Mouse (Mus musculus) activated CD4-positive, CD25-positive, alpha-beta regulatory T cell (primary cell): ENCODE results near the gene Tas2r113. TPM values are rescaled to one million over a fixed set of nuclear protein-coding genes. Genes with fewer than 3 reads are reported as not detected.

ENCODE experiments used
- polyA plus RNA-seq, 2 experiments: library from polyadenylated mRNA; unstranded; fragments of 100-300 nt; shearing (Covaris generic); gene quantifications; one replicate each; pipeline ENCODE4 v1.2.1; 2017

Gene Tas2r113
- polyA plus RNA-seq: not detected

GRCm38 (mm10) chr6:132892711-132893110 lies at the start of gene Tas2r113:
Gene Tas2r113, plus strand, starts transcription at chr6:132893011.

GRCm38 (mm10) chr6:132846842-132847241 lies 46.0 kb upstream of the Tas2r113 start, which contains the start of gene Tas2r123:
Gene Tas2r123, plus strand, starts transcription at chr6:132847142.

DNA sequence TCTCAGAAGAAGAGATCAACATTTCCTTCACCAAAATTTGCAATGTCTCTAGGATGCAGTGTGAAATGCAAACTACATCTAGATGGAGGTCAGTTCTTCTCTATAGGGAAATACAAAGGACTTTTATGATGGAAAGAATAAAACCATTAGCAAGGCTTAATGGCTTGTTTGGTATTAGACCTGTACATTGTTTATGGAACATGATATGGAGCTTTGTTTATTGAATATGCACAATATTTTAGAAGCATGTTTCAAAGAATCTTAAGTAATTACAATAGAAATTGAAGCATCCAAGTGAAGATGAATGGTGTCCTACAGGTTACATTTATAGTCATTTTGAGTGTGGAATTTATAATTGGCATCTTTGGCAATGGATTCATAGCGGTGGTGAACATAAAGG lies 37.7 kb upstream of the Tas2r113 start, which contains the start of gene Tas2r116:
Gene Tas2r116 (plus strand): TSS at position 301 of the 400 bp plus-strand sequence.

GRCm38 (mm10) chr6:132867708-132868107 lies 25.1 kb upstream of the Tas2r113 start, which contains the start of gene Tas2r110:
Gene Tas2r110, plus strand, starts transcription at chr6:132868008.

GRCm38 (mm10) chr6:132909351-132909750 lies 16.5 kb downstream of the Tas2r113 start, which contains the start of gene Tas2r125:
Gene Tas2r125, plus strand, starts transcription at chr6:132909651.

Other genes with a start within 250 kb of the Tas2r113 start
- not detected for gene A630073D07Rik, start 241.5 kb upstream of the Tas2r113 start, polyA plus RNA-seq
- gene Tas2r120, start 236.1 kb upstream of the Tas2r113 start, polyA plus RNA-seq: not detected
- gene Tas2r121, start 192.0 kb upstream of the Tas2r113 start, polyA plus RNA-seq: not detected
- gene Tas2r122, start 181.1 kb upstream of the Tas2r113 start, polyA plus RNA-seq: not detected
- gene Tas2r115, start 155.0 kb upstream of the Tas2r113 start, polyA plus RNA-seq: not detected
- not detected for gene Tas2r124, start 138.3 kb upstream of the Tas2r113 start, polyA plus RNA-seq
- gene Tas2r102, start 130.9 kb upstream of the Tas2r113 start, polyA plus RNA-seq: not detected
- gene Tas2r136, start 114.8 kb upstream of the Tas2r113 start, polyA plus RNA-seq: not detected
- not detected for gene Tas2r117, start 90.2 kb upstream of the Tas2r113 start, polyA plus RNA-seq
- gene Tas2r123, start 45.9 kb upstream of the Tas2r113 start, polyA plus RNA-seq: not detected
- gene Tas2r116, start 37.6 kb upstream of the Tas2r113 start, polyA plus RNA-seq: not detected
- gene Tas2r110, start 25.0 kb upstream of the Tas2r113 start, polyA plus RNA-seq: not detected
- not detected for gene Tas2r125, start 16.6 kb downstream of the Tas2r113 start, polyA plus RNA-seq
- gene Tas2r129, start 58.1 kb downstream of the Tas2r113 start, polyA plus RNA-seq: under 1 TPM in 1 of 2 experiments, not detected in 1; 0.31 TPM
- not detected for gene Tas2r131, start 64.9 kb downstream of the Tas2r113 start, polyA plus RNA-seq
- not detected for gene Tas2r109, start 88.0 kb downstream of the Tas2r113 start, polyA plus RNA-seq
- gene Tas2r103, start 144.1 kb downstream of the Tas2r113 start, polyA plus RNA-seq: not detected
- not detected for gene Tas2r140, start 162.8 kb downstream of the Tas2r113 start, polyA plus RNA-seq
- 10 to 100 TPM; 13.1 to 14.9 TPM for gene Smim10l1, start 211.9 kb downstream of the Tas2r113 start, polyA plus RNA-seq